Mouse (Mus musculus) cerebellum, adult 2 months (tissue): ENCODE results near the gene Igsf11.

Source experiments
- CTCF ChIP-seq: fragments of 200-500 bp; IDR thresholded peaks from 2 replicates; pipeline ENCODE4 v1.5.1; 2011; ENCODE audit warnings: low read depth, mild to moderate bottlenecking, control low read depth, low read length, moderate library complexity, borderline replicate concordance; ENCODE audit not compliant: insufficient read depth
- POLR2A ChIP-seq: fragments of 200-500 bp; IDR thresholded peaks from 2 replicates; pipeline ENCODE4 v1.6.1; 2011; ENCODE audit warnings: low read length, control low read depth, borderline replicate concordance; ENCODE audit not compliant: insufficient read depth

- TF ChIP-seq POLR2A (no peak), CTCF (no peak)
Observed at GRCm38 (mm10) chr16:38962695-38963094, 70.2 kb downstream of the Igsf11 start.
